Mouse (Mus musculus) granulocyte monocyte progenitor cell, adult 5-6 weeks (primary cell): Measurements from ENCODE around the gene Gm45716. TPM values are rescaled to one million over a fixed set of nuclear protein-coding genes. Genes with fewer than 3 reads are reported as not detected.
"Not testable (repeated sequence)": the region's sequence is repeated elsewhere in the genome, so short reads cannot be mapped to it uniquely, and the experiment has no call there.

Experiments
- ATAC-seq: replicated peaks from 2 replicates; pipeline ENCODE4 v1.8.0; 2016; ENCODE audit warnings: mild to moderate bottlenecking, moderate TSS enrichment, inconsistent platforms; ENCODE audit not compliant: poor library complexity, severe bottlenecking
- total RNA-seq, 2 experiments: library from RNA; stranded (forward) in 1 of 2; stranded (reverse) in 1 of 2; fragments of 200-712, 200-1000 nt in 1 of 2; fragments of >200 nt in 1 of 2; fragmentation: Nextera tagmentation in 1 of 2; gene quantifications; 2 replicates each; pipeline ENCODE4 v1.2.3; 2014 to 2017

The Gm45716 gene
- total RNA-seq, 2 experiments from 2014 or later, result 8.3 to 10.1 TPM

DNA sequence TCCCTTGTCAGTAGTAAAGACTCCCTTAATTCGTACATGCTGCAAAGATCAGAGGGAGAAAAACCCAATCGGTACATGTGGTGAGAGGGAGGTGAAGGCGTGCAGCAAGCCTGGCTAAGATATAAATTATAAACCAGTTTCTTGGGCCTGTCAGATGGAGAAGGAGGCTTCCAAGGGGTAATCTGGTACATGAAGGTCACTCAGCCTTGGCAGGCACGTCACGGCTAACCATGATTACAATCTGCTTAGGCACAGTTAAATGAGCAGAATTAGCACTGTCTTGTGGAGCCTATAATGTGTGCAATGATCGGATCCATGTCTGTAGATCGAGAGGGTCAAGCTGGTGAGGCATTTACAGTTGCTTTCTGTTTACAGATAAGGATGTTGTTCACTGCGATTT, 88.7 kb downstream of the Gm45716 start:
- no peak for ATAC-seq

DNA sequence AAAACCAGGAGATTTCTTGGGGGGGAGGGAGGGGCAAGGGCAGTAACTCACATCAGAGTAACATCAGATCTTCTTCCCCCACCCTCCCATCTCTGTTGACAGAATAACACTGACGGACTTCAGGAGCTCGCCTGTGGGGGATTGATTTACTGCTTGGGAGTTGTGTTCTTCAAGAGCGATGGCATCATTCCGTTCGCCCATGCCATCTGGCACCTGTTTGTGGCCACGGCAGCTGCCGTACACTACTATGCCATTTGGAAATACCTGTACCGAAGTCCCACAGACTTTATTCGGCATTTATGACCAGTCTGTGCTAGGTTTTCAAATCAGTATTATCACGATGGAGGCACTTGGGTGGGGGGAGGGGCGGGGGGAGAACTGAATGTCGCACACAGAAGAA, 89.1 kb downstream of the Gm45716 start:
- no peak for ATAC-seq

DNA sequence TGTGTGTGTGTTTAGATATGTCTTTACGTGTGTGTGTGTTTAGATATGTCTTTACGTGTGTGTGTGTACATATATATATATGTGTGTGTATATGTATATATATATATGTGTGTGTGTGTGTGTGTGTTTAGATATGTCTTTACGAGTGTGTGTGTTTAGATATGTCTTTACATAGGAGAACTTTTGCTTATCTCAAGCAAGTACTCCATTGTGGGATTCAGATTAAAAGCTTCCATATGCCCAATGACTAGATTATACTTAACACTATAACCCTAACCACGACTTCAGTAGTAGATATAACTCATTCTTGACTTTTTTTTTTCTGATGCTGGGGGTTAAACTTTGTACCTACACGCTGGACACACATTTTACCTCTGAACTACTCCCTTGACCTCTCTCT, 92.6 kb downstream of the Gm45716 start:
- no peak for ATAC-seq

DNA sequence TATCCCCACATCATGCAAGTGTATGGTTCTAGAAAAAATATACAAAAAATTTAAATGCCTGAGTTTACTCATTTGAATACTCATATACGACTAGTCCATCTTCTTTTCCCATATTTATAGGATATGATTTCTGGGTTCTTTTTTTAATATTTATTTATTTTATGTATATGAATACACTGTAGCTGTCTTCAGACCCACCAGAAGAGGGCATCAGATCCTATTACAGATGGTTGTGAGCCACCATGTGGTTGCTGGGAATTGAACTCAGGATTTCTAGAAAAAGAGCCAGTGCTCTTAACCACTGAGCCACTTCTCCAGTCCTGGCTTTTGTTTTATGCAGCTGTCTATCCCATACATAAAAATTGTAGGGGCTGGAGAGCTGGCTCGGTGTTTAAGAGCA, 94.5 kb downstream of the Gm45716 start:
- not testable (repeated sequence) for ATAC-seq

DNA sequence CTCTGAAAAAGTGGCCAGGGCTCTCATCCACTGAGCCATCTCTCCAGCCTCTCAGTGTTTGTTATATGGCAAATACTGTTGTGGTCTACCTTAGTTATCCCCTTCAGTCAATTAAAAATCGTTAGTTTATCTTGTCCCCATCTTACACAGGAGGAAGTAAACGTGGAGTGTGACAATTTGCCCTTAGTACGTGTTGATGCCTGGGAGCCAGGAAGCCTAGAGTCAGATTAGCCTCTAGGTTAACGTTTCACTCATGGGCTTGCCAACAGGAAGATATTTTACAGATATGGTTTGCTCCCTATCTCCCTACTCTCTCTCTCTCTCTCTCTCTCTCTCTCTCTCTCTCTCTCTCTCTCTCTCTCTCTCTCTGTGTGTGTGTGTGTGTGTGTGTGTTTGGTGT, 95.7 kb downstream of the Gm45716 start:
- no peak for ATAC-seq

DNA sequence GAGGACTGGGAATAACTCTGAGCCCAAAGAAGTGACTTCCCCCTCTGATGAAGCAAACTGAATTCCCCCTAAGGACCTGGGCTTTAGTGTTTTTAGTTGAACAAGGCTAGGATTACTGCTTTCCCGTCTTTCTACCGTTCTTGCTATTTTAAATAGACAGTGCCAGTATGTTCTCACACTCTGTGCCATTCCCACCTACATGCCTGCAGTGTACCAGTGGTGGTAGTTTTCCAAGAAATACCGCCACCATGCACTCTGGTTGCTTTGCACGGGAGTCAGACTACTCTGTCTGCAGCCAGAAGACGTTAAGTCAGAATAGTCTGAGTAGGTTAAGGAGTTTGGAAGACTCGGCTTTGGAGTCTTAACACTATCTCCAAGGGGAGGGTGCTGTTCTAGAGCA, 96.1 kb downstream of the Gm45716 start:
- ATAC-seq, result no peak

DNA sequence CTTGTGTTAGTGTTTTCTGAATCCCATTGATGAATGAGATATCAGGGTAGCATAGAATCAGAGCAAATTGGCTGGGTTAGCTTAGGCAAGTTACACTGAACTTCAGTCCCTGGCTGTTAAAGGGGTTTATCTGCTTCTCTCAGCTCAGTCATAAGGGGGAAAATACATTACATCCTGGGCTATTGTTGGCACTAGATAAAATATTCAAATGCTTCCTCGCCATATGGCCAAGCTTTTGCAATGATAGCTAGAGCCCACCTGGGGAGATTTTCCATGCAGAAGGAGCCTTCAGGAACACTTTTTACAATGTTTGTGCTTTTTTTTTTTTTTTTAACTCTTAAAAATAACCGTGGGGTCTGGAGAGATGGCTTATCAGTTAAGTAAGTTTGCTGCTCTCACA, 96.6 kb downstream of the Gm45716 start:
- ATAC-seq, result no peak

DNA sequence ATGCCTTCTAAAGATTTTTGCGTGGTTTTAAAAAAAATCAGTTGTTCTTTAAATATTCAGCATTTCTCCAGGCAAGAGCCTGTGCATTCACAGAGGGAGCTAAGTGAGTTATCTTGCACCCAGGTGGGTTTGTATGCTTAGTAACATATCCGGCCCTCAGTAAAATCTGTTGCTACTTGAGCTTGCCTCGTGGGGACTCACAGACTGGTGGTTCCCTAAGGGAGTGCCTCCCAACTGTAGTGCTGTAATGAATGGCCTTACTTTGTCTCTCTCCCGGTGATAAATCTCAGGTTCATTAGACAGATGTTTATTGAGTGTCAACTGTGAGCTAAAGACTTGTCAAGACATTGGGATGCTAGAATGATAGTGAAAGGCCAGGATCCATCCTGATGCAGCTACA, 97.1 kb downstream of the Gm45716 start:
- no peak for ATAC-seq

DNA sequence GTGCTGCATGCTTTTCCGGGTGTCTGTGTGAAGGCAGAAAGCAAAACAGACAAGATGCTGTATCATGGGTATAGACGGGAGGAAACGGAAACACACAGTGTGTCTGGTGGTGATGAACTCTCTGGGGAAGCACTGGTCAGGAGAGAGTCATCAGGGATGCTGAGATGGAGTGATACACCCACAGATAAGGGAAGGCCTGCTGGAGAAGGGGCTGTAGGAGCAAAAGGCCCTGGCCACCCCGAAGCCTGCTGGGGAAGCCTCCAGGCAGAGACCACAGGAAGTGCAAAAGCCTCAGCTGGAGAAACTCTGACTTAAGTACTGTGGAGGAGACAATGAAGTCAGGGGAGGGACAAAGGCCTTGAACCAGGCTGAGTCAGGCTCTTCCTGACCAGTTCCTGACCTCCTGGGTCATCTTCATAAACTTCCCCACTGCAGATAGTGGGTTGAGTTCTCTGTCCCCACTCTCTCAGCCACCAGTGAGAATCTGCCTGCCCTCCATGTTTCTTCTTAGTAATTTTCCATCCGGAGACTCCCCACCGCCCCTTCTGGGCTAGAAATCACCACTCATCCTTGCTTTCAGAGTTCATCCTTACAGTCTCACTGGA, 99.2 kb downstream of the Gm45716 start:
- no peak; the same call in 1 of the 2 replicates for ATAC-seq

DNA sequence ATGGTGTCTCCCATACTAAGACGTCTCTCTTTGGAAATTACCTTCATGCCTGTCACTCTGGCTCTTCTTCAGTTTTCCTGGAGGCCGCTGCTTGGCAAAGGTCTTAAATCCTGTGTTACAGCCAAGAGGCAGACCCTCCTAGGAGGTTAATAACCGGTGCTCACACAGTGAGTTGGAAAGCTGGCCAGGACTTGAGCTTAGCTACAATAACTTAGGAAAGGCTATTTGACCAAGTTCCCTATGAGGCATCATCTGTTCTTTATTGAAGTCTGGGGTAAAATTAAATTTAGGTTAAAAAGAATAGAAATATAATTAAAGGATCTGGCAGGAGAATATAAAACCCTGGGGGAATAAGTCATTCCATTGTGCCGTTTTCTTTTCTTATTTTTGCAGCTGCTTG, 103.7 kb downstream of the Gm45716 start:
- ATAC-seq, result no peak

DNA sequence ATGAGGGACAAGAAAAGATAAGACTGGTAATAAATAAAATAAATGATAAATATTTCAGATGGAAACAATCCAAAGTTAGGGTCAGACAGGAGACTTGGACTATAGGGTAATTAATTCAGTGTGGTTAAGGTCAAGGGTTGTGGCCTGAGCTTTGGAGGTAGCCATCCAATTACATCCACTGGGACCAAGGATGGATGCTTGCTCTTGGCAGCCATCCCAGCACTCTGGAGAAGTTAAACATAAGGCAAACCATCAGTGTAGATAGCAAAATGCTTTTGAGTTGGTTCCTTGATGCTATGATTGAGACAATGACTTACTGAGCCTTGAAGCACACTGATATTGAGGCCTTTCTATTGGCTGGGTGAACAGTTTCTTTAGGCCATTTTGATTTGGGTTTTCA, 105.3 kb downstream of the Gm45716 start:
- no peak for ATAC-seq

DNA sequence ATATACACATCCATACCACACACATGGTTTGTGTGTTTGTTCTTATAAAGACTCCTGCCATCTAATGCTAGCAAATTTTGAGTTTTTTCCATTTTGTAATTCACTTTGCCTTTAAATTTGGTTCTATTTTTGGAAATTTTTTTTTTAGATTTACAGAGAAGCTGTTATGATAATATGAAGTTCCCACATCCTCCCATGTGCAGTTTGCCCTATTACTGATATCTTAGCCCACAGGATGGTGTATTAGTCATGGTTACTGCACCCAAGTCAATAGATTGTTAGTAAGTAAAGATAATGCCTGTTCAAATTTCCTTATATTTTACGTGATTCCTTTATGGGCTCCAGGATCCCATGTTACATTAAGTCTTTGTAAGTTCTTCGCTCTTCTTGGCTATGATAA, 107.1 kb downstream of the Gm45716 start:
- ATAC-seq, result no peak

Other genes with a start within 250 kb of the Gm45716 start
- 16.0 and 24.3 TPM in 2 replicates for gene Pctp, start 184.8 kb upstream of the Gm45716 start, total RNA-seq (2014; fragmentation: Nextera tagmentation)
- 19.0 and 28.8 TPM in 2 replicates for gene Pctp, start 184.8 kb upstream of the Gm45716 start, total RNA-seq (2017)
- gene Tmem100, start 157.3 kb upstream of the Gm45716 start, total RNA-seq (2014; fragmentation: Nextera tagmentation), result 0.79 TPM in 1 of 2 replicates, not detected in the other
- gene Tmem100, start 157.3 kb upstream of the Gm45716 start, total RNA-seq (2017), result 0.46 TPM in 1 of 2 replicates, not detected in the other
- gene Mmd, start 61.8 kb downstream of the Gm45716 start, total RNA-seq (2014; fragmentation: Nextera tagmentation), result 14.0 and 17.9 TPM in 2 replicates
- gene Mmd, start 61.8 kb downstream of the Gm45716 start, total RNA-seq (2017), result 10.6 and 21.5 TPM in 2 replicates
- 10.2 and 11.0 TPM in 2 replicates for gene Hlf, start 203.2 kb downstream of the Gm45716 start, total RNA-seq (2014; fragmentation: Nextera tagmentation)
- 2.3 and 2.5 TPM in 2 replicates for gene Hlf, start 203.2 kb downstream of the Gm45716 start, total RNA-seq (2017)